Mouse (Mus musculus) midbrain, embryonic 13.5 days (tissue): Measurements from ENCODE around the gene Scamp4. TPM values are rescaled to one million over a fixed set of nuclear protein-coding genes. Genes with fewer than 3 reads are reported as not detected.

ENCODE experiments used
- ATAC-seq: fragments of 200-750 bp; cut with Nextera tagmentation; 2 replicates; pipeline ENCODE4 v1.8.0; 2017; ENCODE audit warnings: mild to moderate bottlenecking, moderate TSS enrichment, moderate library complexity
- H3K27ac ChIP-seq: fragments of 300-500 bp; sonication (generic); 2 replicates; pipeline ENCODE4 v1.5.1; 2015; ENCODE audit warnings: inconsistent platforms, mild to moderate bottlenecking, moderate library complexity
- H3K27me3 ChIP-seq: fragments of 300-500 bp; sonication (generic); 2 replicates; pipeline ENCODE4 v1.6.1; 2015; ENCODE audit warnings: mild to moderate bottlenecking, inconsistent platforms
- H3K36me3 ChIP-seq: fragments of 300-500 bp; sonication (generic); 2 replicates; pipeline ENCODE4 v1.6.1; 2015; ENCODE audit warnings: mild to moderate bottlenecking, inconsistent platforms
- H3K4me1 ChIP-seq: fragments of 300-500 bp; sonication (generic); replicated peaks from 2 replicates; pipeline ENCODE4 v1.6.1; 2015; ENCODE audit warnings: inconsistent platforms
- H3K4me2 ChIP-seq: fragments of 300-500 bp; sonication (generic); replicated peaks from 2 replicates; pipeline ENCODE4 v1.6.1; 2015; ENCODE audit warnings: moderate library complexity, mild to moderate bottlenecking, inconsistent platforms
- H3K4me3 ChIP-seq: fragments of 300-500 bp; sonication (generic); replicated peaks from 2 replicates; pipeline ENCODE4 v1.5.1; 2015; ENCODE audit warnings: mild to moderate bottlenecking, inconsistent platforms
- H3K9ac ChIP-seq: fragments of 300-500 bp; sonication (generic); replicated peaks from 2 replicates; pipeline ENCODE4 v1.6.1; 2015; ENCODE audit warnings: mild to moderate bottlenecking, inconsistent platforms
- H3K9me3 ChIP-seq: fragments of 300-500 bp; sonication (generic); 2 replicates; pipeline ENCODE4 v1.6.1; 2016; ENCODE audit warnings: mild to moderate bottlenecking, inconsistent platforms
- WGBS: fragments of 180-500 bp; shearing (Covaris S2); methylation state at CpG from one replicate; pipeline ENCODE4 v1.1.7; 2015; 5-methylcytosine and 5-hydroxymethylcytosine counted together
- microRNA-seq: library from miRNA; unstranded; fragments of <30 nt; microRNA quantifications from one replicate; pipeline ENCODE4, GENCODE M21; 2016
- polyA plus RNA-seq: library from polyadenylated mRNA; unstranded; fragments of >200 nt; fragmentation: Nextera tagmentation; extraction: Ambion mirVana; gene quantifications from 2 replicates; pipeline ENCODE4 v1.2.1, GENCODE M21; 2015

The Scamp4 gene
- polyA plus RNA-seq, 1 experiment from 2014 or later = 60.3 TPM

GRCm38 (mm10) chr10:80661149-80661548, 58.5 kb downstream of the Scamp4 start:
- Histone ChIP-seq H3K4me3 (no peak overlapping the region), H3K4me2 (no peak overlapping the region), H3K4me1 (peaks cover 18% of the 10 kb centered on the region), H3K9ac (no peak overlapping the region), H3K27me3 (no peaks in the 10 kb centered on the region), H3K36me3 (peaks cover 10% of the 10 kb centered on the region), H3K9me3 (no peaks in the 10 kb centered on the region), H3K27ac (no peak overlapping the region)
- 35% methylated on average over 5 of the region's 5 CpGs for WGBS
- no peak for ATAC-seq

- 75% methylated on average over 5 of the region's 5 CpGs for WGBS
- no peak overlapping the region for H3K9ac ChIP-seq
- H3K27ac ChIP-seq = no peak overlapping the region; the same call in 1 of the 2 replicates
- no peak overlapping the region for H3K4me3 ChIP-seq
- no peaks in the 10 kb centered on the region for H3K27me3 ChIP-seq
- no peak for ATAC-seq
- no peak overlapping the region for H3K4me2 ChIP-seq
- 0 out of 2 replicates have a peak, but pooled peaks cover 10% of the 10 kb centered on the region for H3K4me1 ChIP-seq
- no peaks in the 10 kb centered on the region for H3K9me3 ChIP-seq
- H3K36me3 ChIP-seq = peaks cover 35% of the 10 kb centered on the region
Measured at GRCm38 (mm10) chr10:80663485-80664196, 61.0 kb downstream of the Scamp4 start.

GRCm38 (mm10) chr10:80664197-80665015, 61.7 kb downstream of the Scamp4 start:
- no peaks in the 10 kb centered on the region for H3K9me3 ChIP-seq
- H3K9ac ChIP-seq = no peak overlapping the region
- no peak overlapping the region for H3K4me2 ChIP-seq
- 54% methylated on average over 16 of the region's 16 CpGs for WGBS
- 0 out of 2 replicates have a peak, but pooled peaks have one; percentile 37 for ATAC-seq
- peaks cover 43% of the 10 kb centered on the region for H3K36me3 ChIP-seq
- no peaks in the 10 kb centered on the region for H3K27me3 ChIP-seq
- no peak overlapping the region for H3K4me3 ChIP-seq
- 0 out of 2 replicates have a peak, but pooled peaks cover 9% of the 10 kb centered on the region for H3K4me1 ChIP-seq
- H3K27ac ChIP-seq = peak overlapping the region; percentile 10; the same call in 1 of the 2 replicates

GRCm38 (mm10) chr10:80665016-80665380, 62.3 kb downstream of the Scamp4 start:
- Histone ChIP-seq H3K27ac (0 out of 2 replicates have a peak overlapping the region, but pooled peaks have one; percentile 10), H3K4me3 (no peak overlapping the region), H3K36me3 (peaks cover 48% of the 10 kb centered on the region), H3K9ac (no peak overlapping the region), H3K9me3 (no peaks in the 10 kb centered on the region), H3K4me1 (0 out of 2 replicates have a peak, but pooled peaks cover 7% of the 10 kb centered on the region), H3K4me2 (no peak overlapping the region), H3K27me3 (no peaks in the 10 kb centered on the region)
- ATAC-seq = no peak
- WGBS = 26% methylated on average over 10 of the region's 10 CpGs

Small RNA genes within 50 kb of the gene (microRNA-seq; reads per million reads assigned to microRNA genes)
- 0.62 reads per million for gene Mir6912

Other genes starting within 250 kb of the Scamp4 start
- 0.96 and 1.3 TPM in 2 replicates for gene Plk5, start 246.4 kb upstream of the Scamp4 start, polyA plus RNA-seq
- gene Mex3d, start 215.2 kb upstream of the Scamp4 start, polyA plus RNA-seq = 15.9 and 18.6 TPM in 2 replicates
- 243 and 257 TPM in 2 replicates for gene Mbd3, start 203.3 kb upstream of the Scamp4 start, polyA plus RNA-seq
- gene Uqcr11, start 196.0 kb upstream of the Scamp4 start, polyA plus RNA-seq = 518 and 572 TPM in 2 replicates
- 67.7 and 82.3 TPM in 2 replicates for gene Tcf3, start 169.2 kb upstream of the Scamp4 start, polyA plus RNA-seq
- gene Onecut3, start 108.0 kb upstream of the Scamp4 start, polyA plus RNA-seq = 2.6 and 3.0 TPM in 2 replicates
- gene Atp8b3, start 63.7 kb upstream of the Scamp4 start, polyA plus RNA-seq = 0.94 and 1.1 TPM in 2 replicates
- 28.8 and 32.6 TPM in 2 replicates for gene Rexo1, start 41.3 kb upstream of the Scamp4 start, polyA plus RNA-seq
- 3.7 and 4.5 TPM in 2 replicates for gene Klf16, start 25.6 kb upstream of the Scamp4 start, polyA plus RNA-seq
- gene Abhd17a, start 12.5 kb upstream of the Scamp4 start, polyA plus RNA-seq = 78.5 and 93.4 TPM in 2 replicates
- gene Adat3, start within 50 bp of the Scamp4 start, polyA plus RNA-seq = 6.1 and 7.6 TPM in 2 replicates
- 4.0 and 4.9 TPM in 2 replicates for gene Gm49322, start 3.1 kb downstream of the Scamp4 start, polyA plus RNA-seq
- gene Csnk1g2, start 20.0 kb downstream of the Scamp4 start, polyA plus RNA-seq = 73.8 and 115 TPM in 2 replicates
- gene Btbd2, start 54.2 kb downstream of the Scamp4 start, polyA plus RNA-seq = 60.9 and 80.6 TPM in 2 replicates
- 49.6 and 60.1 TPM in 2 replicates for gene Mknk2, start 75.2 kb downstream of the Scamp4 start, polyA plus RNA-seq
- 58.3 and 58.5 TPM in 2 replicates for gene Mob3a, start 99.1 kb downstream of the Scamp4 start, polyA plus RNA-seq
- 37.8 and 39.2 TPM in 2 replicates for gene Izumo4, start 99.3 kb downstream of the Scamp4 start, polyA plus RNA-seq
- gene Ap3d1, start 139.4 kb downstream of the Scamp4 start, polyA plus RNA-seq = 94.5 and 96.3 TPM in 2 replicates
- 19.3 and 23.3 TPM in 2 replicates for gene Dot1l, start 152.3 kb downstream of the Scamp4 start, polyA plus RNA-seq
- gene Sf3a2, start 195.3 kb downstream of the Scamp4 start, polyA plus RNA-seq = 64.1 and 64.9 TPM in 2 replicates
- gene Plekhj1, start 195.8 kb downstream of the Scamp4 start, polyA plus RNA-seq = 131 and 150 TPM in 2 replicates
- not detected in 2 replicates for gene Amh, start 202.4 kb downstream of the Scamp4 start, polyA plus RNA-seq
- gene Jsrp1, start 210.6 kb downstream of the Scamp4 start, polyA plus RNA-seq = 0.28 and 0.43 TPM in 2 replicates
- gene Oaz1, start 223.8 kb downstream of the Scamp4 start, polyA plus RNA-seq = 1,319 and 1,425 TPM in 2 replicates
- gene Lingo3, start 241.2 kb downstream of the Scamp4 start, polyA plus RNA-seq = 1.5 and 1.9 TPM in 2 replicates